Mouse (Mus musculus): Measurements from ENCODE around the gene Gcnt4. TPM values are rescaled to one million over a fixed set of nuclear protein-coding genes. Genes with fewer than 3 reads are reported as not detected.
"Not testable (repeated sequence)": the region's sequence is repeated elsewhere in the genome, so short reads cannot be mapped to it uniquely, and the experiment has no call there.

The Gcnt4 gene
- polyA plus RNA-seq (2012; rRNA removed): 8.1 and 8.8 TPM in 2 replicates

- DNase-seq (ENCODE audit: extremely low spot score in 1 of 2, low spot score in 1 of 2): no peak
These were observed at the start of gene Gcnt4 for GRCm38 (mm10) chr13:96923999-96924961. TSS of gene Gcnt4 (plus strand) at chr13:96924689.

GRCm38 (mm10) chr13:96878220-96879057, 46.0 kb upstream of the Gcnt4 start:
- peak; percentile 30 to 61 for DNase-seq (ENCODE audit: extremely low spot score in 1 of 2, low spot score in 1 of 2)

- DNase-seq (ENCODE audit: extremely low spot score in 1 of 2, low spot score in 1 of 2): no peak
These were observed 40.0 kb upstream of the Gcnt4 start for GRCm38 (mm10) chr13:96884534-96884933.

- no peak for DNase-seq (ENCODE audit: extremely low spot score in 1 of 2, low spot score in 1 of 2)
These were observed 34.5 kb upstream of the Gcnt4 start for GRCm38 (mm10) chr13:96889985-96890384.

DNA sequence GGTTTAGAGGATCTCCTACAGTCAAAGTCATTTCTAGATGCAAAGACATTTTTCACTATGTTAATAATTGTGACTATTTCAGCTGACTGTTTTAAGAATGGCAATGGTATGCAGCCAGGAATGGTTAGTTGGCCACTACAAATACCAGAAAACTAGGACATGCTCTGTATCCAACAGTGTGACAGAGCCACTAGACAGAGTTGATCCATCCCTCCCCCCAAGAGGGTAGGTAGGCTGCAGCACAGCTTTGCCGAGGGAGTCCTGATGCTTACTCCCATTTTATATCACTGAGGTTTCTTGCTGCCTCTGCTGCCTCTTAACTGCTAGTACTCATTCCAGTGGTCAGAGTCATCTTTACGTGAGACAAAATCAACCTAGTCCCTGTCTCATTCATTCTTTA, 29.3 kb upstream of the Gcnt4 start:
- DNase-seq (ENCODE audit: extremely low spot score in 1 of 2, low spot score in 1 of 2): peak in 1 of 2 experiments; percentile 5

DNA sequence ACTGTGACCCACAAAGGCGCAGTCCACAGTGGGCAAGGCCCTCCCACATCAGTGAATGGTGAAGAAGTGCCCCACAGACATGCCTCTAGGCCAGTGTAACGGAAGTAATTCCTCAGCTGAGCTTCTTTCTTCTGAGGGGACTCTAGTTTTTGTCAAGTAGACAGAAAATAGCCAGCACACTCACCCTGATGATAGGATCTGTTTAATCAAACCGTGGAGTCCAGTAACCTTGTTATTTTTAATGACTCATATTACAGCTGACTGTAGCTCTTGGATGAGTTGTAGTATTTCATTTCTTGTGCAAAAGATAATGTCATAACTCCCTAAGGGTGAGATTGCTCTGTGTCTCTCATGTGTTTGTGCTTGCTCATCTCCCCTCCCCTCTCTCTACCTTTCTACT, 17.8 kb upstream of the Gcnt4 start:
- DNase-seq (ENCODE audit: extremely low spot score in 1 of 2, low spot score in 1 of 2): no peak

DNA sequence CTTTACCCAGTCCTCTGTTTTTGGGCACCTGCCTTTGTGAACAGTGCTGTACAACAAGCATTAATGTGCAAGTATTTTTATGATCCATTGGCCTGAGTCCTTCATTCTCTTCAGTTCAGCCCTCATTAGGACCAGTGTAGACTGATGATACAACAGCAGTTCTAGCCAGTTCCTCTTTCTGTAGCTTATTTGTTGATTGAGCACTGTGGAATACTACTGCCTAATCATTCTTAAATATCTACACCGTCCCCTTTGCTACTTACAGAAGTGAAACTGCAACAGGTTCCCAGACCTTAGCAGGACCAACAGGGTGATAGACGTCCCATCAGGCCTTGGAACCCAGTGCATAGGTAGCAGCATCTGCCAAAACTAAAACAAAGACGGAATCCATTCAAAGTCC, 13.3 kb upstream of the Gcnt4 start:
- DNase-seq (ENCODE audit: extremely low spot score in 1 of 2, low spot score in 1 of 2): no peak

- DNase-seq (ENCODE audit: extremely low spot score in 1 of 2, low spot score in 1 of 2): not testable (repeated sequence)
These were observed 1.4 kb upstream of the Gcnt4 start for GRCm38 (mm10) chr13:96923134-96923533.

DNA sequence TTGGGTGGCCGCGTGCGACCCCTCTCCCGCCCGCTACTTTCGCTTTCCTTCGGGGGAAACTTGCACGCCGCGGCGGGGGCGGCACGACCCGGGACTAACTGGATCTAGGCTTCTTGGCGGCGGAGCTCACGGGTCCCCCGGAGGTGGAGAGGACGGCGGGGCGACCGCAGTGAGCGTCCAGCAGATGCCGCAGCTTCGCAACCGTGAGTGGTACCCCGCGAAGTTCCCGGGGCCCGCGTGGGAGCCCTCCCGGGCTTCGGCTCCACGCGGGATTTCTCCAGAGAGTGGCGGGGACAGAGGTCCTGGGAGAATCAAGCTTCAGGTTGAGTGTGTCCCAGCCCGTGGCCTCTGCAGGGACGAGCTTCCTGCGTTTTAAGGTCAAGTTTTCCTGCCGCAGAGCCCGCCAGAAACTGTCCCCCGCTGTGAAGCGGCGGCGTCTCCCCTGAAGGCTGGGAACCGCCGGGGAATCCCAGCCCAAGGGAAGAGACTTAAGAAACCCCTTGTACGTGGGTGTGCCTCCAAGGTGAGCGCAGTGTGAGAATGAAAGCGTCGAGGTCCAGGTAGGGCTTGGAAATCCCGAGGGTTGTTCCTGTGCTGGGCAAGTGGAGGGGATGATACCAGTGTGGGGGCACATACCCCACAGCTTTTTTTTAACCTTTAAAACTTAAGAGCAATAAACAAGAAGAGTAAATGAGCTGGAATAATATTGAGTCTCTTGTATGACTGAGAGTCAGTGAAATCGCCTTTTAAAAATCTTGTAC, 676 bp downstream of the Gcnt4 start:
- DNase-seq (ENCODE audit: extremely low spot score in 1 of 2, low spot score in 1 of 2): no peak

DNA sequence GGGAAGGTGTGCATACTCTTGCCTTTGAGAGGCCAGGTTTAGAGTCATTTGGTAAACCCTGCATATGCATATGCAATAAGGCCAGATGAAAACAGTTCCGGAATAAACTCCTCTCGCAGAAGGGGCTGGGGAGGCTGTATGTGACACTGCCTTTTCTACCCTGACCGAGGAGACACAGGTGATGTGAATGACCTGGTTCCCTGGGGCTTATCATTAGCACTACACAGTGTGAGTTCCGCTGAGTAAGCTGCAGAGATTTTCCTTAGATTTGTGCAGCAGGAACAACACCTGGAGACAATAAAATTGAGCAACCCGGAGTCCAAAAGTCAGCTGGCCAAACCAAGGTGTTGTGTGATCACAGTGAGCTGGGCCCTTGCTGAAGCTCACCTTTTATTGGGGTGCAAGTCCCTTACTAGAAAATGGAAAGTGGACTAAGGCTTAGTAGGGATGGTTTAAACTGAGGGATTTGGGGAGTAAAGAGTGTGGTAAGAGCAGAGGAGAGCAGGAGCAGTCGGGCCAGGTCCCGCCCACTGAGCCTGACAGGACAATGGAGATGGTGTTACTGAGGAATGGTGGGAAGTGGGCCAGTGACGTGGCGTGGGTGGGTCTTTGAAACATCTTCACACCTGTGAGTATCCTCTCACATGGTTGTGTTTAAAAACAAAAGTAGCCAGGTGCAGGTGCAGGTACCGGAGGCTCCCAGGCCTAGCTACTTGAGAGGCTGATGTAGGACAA, 1.7 kb downstream of the Gcnt4 start:
- DNase-seq (ENCODE audit: extremely low spot score in 1 of 2, low spot score in 1 of 2): no peak

- DNase-seq (ENCODE audit: extremely low spot score in 1 of 2, low spot score in 1 of 2): no peak
These were observed 3.3 kb downstream of the Gcnt4 start for GRCm38 (mm10) chr13:96927781-96928180.

- DNase-seq (ENCODE audit: extremely low spot score in 1 of 2, low spot score in 1 of 2): peak in 1 of 2 experiments; percentile 44
These were observed 4.0 kb downstream of the Gcnt4 start for GRCm38 (mm10) chr13:96928432-96929039.

GRCm38 (mm10) chr13:96932745-96933144, 8.3 kb downstream of the Gcnt4 start:
- DNase-seq (ENCODE audit: extremely low spot score in 1 of 2, low spot score in 1 of 2): peak; percentile 83 to 84

- no peak for DNase-seq (ENCODE audit: extremely low spot score in 1 of 2, low spot score in 1 of 2)
These were observed 8.9 kb downstream of the Gcnt4 start for GRCm38 (mm10) chr13:96933367-96933766.

GRCm38 (mm10) chr13:96936173-96936777, 11.8 kb downstream of the Gcnt4 start:
- DNase-seq (ENCODE audit: extremely low spot score in 1 of 2, low spot score in 1 of 2): no peak

GRCm38 (mm10) chr13:96937059-96937558, 12.6 kb downstream of the Gcnt4 start:
- no peak for DNase-seq (ENCODE audit: extremely low spot score in 1 of 2, low spot score in 1 of 2)

- no peak for DNase-seq (ENCODE audit: extremely low spot score in 1 of 2, low spot score in 1 of 2)
These were observed 15.2 kb downstream of the Gcnt4 start for GRCm38 (mm10) chr13:96939680-96940079.

DNA sequence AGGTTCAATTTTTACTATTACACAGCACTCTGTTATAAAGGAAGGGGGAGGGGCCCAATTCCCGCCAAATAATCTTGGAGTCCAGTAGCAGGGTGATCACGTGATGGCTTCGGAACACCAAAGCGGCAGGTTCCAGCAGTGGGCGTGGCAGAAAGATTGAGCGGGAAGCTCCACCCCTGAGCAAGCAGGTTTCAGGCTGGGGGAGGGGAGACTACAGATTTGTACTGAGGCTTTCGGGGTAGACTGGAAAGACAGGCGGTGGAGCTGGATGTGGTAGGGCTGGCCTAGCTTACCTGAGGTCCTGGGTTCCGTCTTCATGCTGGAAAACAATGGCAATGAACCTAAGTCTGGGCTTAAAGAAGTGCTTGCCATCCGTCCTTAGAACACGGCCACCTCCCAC, 17.0 kb downstream of the Gcnt4 start:
- not testable (repeated sequence) for DNase-seq (ENCODE audit: extremely low spot score in 1 of 2, low spot score in 1 of 2)

DNA sequence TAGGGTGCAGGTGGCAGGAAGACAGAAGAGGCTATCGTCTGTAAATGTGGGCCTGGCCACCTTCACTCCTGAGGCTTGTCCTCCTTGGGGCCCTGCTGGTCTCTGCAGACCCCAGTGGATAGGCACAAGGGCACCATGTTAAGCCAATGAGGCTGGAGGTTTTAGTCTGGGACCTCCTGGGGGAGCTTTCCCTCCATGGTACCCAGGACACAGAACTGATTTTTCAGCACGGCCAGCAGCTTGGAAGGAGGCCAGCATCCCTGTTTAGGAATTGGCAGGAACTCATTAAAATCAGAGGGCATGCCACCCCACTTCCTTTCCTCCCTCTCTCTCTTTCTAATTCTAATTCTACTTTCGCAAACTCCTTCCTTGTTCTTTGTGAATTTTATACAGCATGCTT, 19.1 kb downstream of the Gcnt4 start:
- DNase-seq (ENCODE audit: extremely low spot score in 1 of 2, low spot score in 1 of 2): peak in 1 of 2 experiments; percentile 67

All from frontal cortex, adult 2 months (tissue).